Mouse (Mus musculus): Measurements from ENCODE around the gene ccdc198.
"Not testable (repeated sequence)": the region's sequence is repeated elsewhere in the genome, so short reads cannot be mapped to it uniquely, and the experiment has no call there.

Gene ccdc198

GRCm38 (mm10) chr14:49245126-49245714 lies at the start of gene ccdc198:
TSS of gene ccdc198 (minus strand) at chr14:49245474.
- DNase-seq (ENCODE audit: extremely low read depth, low read depth, low spot score): no peak

GRCm38 (mm10) chr14:49293802-49294449 lies 48.7 kb upstream of the ccdc198 start:
- no peak for DNase-seq (ENCODE audit: extremely low read depth, low read depth, low spot score)

- DNase-seq (ENCODE audit: extremely low read depth, low read depth, low spot score): no peak
These were observed 44.9 kb upstream of the ccdc198 start for GRCm38 (mm10) chr14:49290029-49290745.

- DNase-seq (ENCODE audit: extremely low read depth, low read depth, low spot score): no peak
These were observed 38.7 kb upstream of the ccdc198 start for GRCm38 (mm10) chr14:49283784-49284655.

GRCm38 (mm10) chr14:49278880-49279279 lies 33.6 kb upstream of the ccdc198 start:
- DNase-seq (ENCODE audit: extremely low read depth, low read depth, low spot score): no peak

GRCm38 (mm10) chr14:49278479-49278878 lies 33.2 kb upstream of the ccdc198 start:
- not testable (repeated sequence) for DNase-seq (ENCODE audit: extremely low read depth, low read depth, low spot score)

- DNase-seq (ENCODE audit: extremely low read depth, low read depth, low spot score): no peak
These were observed 32.4 kb upstream of the ccdc198 start for GRCm38 (mm10) chr14:49277642-49278041.

GRCm38 (mm10) chr14:49275376-49275775 lies 30.1 kb upstream of the ccdc198 start:
- no peak for DNase-seq (ENCODE audit: extremely low read depth, low read depth, low spot score)

- no peak for DNase-seq (ENCODE audit: extremely low read depth, low read depth, low spot score)
These were observed 20.2 kb upstream of the ccdc198 start for GRCm38 (mm10) chr14:49265286-49266002.

- DNase-seq (ENCODE audit: extremely low read depth, low read depth, low spot score): no peak
These were observed 3.8 kb downstream of the ccdc198 start for GRCm38 (mm10) chr14:49241522-49241921.

GRCm38 (mm10) chr14:49238206-49238605 lies 7.1 kb downstream of the ccdc198 start:
- no peak for DNase-seq (ENCODE audit: extremely low read depth, low read depth, low spot score)

GRCm38 (mm10) chr14:49234788-49235515 lies 10.3 kb downstream of the ccdc198 start:
- DNase-seq (ENCODE audit: extremely low read depth, low read depth, low spot score): no peak

- no peak for DNase-seq (ENCODE audit: extremely low read depth, low read depth, low spot score)
These were observed 13.4 kb downstream of the ccdc198 start for GRCm38 (mm10) chr14:49231845-49232244.

- no peak for DNase-seq (ENCODE audit: extremely low read depth, low read depth, low spot score)
These were observed 18.3 kb downstream of the ccdc198 start for GRCm38 (mm10) chr14:49226986-49227385.

- no peak for DNase-seq (ENCODE audit: extremely low read depth, low read depth, low spot score)
These were observed 18.8 kb downstream of the ccdc198 start for GRCm38 (mm10) chr14:49226471-49226870.

GRCm38 (mm10) chr14:49221771-49222170 lies 23.5 kb downstream of the ccdc198 start:
- no peak for DNase-seq (ENCODE audit: extremely low read depth, low read depth, low spot score)

- DNase-seq (ENCODE audit: extremely low read depth, low read depth, low spot score): not testable (repeated sequence)
These were observed 25.7 kb downstream of the ccdc198 start for GRCm38 (mm10) chr14:49219466-49220022.

GRCm38 (mm10) chr14:49218677-49219076 lies 26.6 kb downstream of the ccdc198 start:
- DNase-seq (ENCODE audit: extremely low read depth, low read depth, low spot score): no peak

GRCm38 (mm10) chr14:49210215-49210614 lies 35.1 kb downstream of the ccdc198 start:
- not testable (repeated sequence) for DNase-seq (ENCODE audit: extremely low read depth, low read depth, low spot score)

Data from fat pad, adult 2 months (tissue).